Mouse (Mus musculus): ENCODE results near the gene Mrpl28.

- TF ChIP-seq CTCF (IDR thresholded peaks at IDR 0.05 in 2 of 3, conservative IDR thresholded peaks at IDR 0.05 in 1 of 3; ENCODE audit: control insufficient read depth in 1 of 3, insufficient read depth in 1 of 3, low read depth in 2 of 3, low read length in 3 of 3, poor library complexity in 1 of 3, severe bottlenecking in 1 of 3), result no peak
- TF ChIP-seq ELF1 (IDR thresholded peaks at IDR 0.05; ENCODE audit: low read depth, low read length), result no peak
Observed at GRCm38 (mm10) chr17:26131856-26132853, 8.9 kb downstream of the Mrpl28 start.
